Mouse (Mus musculus) kidney, adult 11 months (tissue): ENCODE data around the gene Pjvk.
A peak's percentile ranks its signal among the peaks of the same experiment; 100 is the strongest.
"Not testable (repeated sequence)": the region's sequence is repeated elsewhere in the genome, so short reads cannot be mapped to it uniquely, and the experiment has no call there.

ENCODE experiments used
- DNase-seq: peaks from one replicate; pipeline ENCODE4 v3.0.0; 2022

Pjvk gene

GRCm38 (mm10) chr2:76647883-76648570, at the start of gene Pjvk, which contains the start of gene Prkra:
TSS of gene Pjvk (plus strand) at chr2:76648476.
TSS of gene Prkra (minus strand) at chr2:76648015.
- peak; percentile 99 for DNase-seq

GRCm38 (mm10) chr2:76599214-76599613, 49.1 kb upstream of the Pjvk start:
- DNase-seq: no peak

- no peak for DNase-seq
Observed at GRCm38 (mm10) chr2:76602256-76602655, 46.0 kb upstream of the Pjvk start.

GRCm38 (mm10) chr2:76606704-76607103, 41.6 kb upstream of the Pjvk start:
- no peak for DNase-seq

DNA sequence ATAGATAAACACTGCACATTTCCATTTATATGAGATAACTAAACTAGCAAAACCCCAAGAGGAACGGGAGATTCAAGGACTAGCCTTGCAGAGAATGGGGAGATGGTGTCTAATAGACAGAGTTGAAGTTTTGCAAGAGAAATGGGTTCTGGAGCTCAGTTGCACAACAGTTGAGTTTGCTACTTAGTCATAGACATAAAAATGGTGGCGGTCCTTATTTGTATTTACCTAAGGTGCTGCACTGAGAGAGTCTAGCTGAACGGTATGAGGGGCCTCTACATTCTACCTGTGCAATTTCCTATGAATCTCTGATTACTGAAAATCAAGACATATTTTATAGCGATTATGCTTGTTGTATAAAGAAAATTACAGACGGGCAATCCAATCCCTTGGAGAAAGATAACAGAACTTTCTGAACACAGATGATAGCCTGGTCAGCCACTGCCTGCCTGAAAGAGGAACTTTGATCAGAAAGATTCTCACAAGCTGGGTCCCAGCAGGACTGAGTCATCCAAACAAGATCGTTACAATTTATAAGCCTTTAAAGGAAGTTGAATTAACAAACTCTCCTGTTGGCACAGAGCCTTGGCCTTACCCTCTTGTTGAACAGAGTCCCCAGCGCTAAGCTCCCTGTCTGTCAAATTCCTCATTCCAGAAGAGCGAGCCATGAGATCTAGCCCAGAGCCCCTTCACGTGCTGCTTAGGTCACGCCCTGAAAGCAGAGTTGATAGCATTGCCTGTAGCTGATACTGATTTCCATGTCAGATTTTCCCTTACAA, 37.8 kb upstream of the Pjvk start:
- DNase-seq: no peak

DNA sequence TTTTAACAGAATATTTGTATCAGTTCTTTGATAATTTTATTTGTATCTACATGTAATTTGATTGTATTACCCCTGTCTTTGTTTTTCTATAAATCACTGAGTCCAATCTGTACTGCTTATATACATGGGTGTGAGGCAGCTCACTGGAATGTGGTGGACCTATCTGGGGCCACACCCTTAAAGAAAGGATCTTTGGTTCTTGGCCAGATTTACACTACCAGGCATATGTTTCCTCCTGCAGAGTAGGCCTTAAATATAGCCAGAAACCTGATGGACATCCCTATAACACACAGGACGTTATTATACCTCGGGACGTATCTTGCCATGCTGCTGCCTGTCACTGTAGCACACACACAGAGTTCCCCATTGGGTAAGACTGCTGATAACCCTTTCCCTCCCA, 36.3 kb upstream of the Pjvk start:
- DNase-seq: no peak

DNA sequence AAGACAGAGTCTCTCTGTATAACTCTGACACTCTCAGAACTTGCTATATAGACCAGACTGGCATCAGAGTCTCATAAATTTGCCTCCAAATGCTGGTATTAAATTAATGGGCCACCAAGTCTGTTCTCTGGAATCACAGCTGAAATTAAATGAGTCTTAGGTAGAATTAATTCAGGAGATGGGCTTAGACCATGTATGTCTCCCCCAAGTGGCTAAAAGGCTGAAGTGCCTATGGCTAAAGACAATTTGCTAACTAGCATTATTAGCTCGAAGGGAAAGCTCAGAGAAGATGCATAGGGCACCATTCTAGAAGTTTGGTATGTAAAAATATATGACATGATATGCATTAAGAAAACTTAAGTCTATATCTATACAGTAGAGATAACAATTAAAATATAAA, 30.2 kb upstream of the Pjvk start:
- DNase-seq: peak; percentile 8

- no peak for DNase-seq
Observed at GRCm38 (mm10) chr2:76620188-76620587, 28.1 kb upstream of the Pjvk start.

DNA sequence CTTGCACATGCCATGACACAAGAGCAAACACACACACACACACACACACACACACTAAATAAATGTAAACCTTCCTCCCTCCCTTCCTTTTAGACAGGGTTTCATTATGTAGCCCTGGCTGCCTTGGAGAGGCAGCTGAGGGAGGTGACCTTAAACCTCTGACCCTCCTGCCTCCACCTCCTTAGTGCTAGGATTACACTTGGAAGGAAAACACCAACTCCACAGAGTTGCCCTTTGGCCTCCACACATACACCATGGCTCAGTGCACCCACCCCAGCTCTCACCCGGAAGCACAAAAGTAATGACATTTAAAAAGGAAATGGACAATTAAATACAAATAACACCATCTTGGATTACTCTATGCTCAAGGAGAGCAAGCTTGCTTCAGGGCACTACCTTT, 26.6 kb upstream of the Pjvk start:
- DNase-seq: no peak

GRCm38 (mm10) chr2:76622316-76622715, 26.0 kb upstream of the Pjvk start:
- DNase-seq: not testable (repeated sequence)

DNA sequence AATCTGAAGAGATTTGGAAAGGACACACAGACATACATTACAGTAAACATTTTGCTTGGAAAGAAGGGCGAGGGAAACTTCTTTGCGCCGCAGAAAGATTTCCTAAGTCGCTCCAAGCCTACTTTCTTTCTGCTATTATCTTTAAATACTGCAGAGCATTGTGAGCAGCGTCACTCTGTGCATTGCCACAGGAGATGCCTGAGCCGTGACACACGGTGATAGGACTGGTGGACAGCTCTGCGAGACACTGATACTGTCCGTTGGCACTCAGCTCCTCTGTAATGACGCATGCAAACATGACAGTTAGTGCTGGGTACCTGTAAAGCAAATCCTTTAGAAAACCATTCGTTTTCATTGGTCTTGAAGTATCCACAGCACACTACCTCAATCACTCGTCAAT, 18.0 kb upstream of the Pjvk start:
- no peak for DNase-seq

DNA sequence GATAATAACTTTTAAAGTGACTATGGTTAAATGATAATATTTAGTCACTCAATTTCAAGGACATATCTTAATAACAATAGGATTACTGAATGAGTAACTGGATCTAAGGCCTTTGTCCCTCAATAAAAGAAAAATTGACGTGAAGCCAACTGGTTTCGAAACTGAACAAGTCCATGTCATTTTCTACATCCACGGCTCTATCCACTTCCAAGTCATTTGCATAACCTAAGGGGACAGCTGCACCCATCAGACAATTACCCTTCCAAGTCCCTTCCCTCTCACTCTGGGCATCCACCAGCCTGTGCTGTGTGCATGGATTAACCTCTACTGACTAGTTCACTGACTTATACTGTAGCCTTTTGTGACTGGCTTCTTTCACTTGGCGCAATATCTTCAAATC, 16.7 kb upstream of the Pjvk start:
- no peak for DNase-seq

DNA sequence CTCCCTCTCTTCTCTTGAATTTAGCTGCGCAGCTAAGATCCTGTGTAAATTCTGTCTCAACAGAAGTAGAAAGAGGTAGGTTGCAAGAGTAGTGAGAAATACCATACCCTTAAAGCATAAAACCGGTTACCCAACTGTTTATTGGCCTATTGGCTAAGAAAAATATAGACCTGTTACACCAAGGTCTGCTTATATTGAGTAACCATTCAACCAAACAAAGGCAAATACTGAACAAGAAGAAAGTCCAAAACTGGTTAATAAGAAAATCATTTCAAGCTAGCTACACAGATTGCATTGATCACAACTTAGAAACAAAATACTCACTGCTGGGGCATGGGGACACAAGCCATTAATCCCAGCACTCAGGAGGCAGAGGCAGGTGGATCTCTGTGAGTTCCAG, 8.6 kb upstream of the Pjvk start:
- no peak for DNase-seq

DNA sequence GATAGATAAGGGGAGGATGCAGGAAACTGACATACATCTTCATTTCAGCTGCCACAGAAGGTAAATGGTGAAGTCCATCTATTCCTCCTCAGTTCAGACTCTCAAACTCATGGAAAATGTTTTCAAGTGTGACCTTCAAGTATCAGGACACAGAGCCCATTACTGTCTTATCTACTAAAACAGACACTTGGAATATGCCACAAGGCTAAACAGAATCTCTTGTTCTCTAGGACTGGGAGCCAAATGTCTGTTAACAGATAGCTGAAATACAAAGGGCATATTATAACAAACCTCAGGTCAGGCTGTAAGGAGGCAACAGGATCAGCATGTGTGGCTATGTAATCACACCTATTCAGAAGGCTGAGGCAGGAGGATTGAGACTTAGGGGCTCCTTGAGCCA, 4.5 kb upstream of the Pjvk start:
- DNase-seq: no peak

DNA sequence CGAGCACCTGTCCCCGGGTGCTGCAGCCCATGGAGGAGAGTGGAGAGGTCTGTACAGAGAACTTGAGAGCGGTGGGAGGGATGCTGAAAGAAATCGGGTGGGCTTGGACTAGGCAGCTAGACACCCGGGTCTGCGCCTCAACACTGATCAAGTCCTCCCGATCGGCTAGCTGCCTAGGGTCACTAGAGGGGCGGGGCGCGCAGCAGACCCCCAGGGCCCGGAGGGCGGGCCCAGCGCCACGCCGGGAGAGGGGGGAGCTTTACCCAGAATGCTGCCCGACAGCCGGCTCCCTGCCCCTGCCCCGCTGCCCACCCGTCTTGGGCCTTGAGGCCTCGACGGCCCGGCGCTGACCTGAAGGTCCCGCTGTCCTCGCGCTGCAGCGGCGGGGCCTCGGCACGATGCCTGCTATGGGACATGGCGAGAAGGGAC, 821 bp upstream of the Pjvk start:
- DNase-seq: no peak

- DNase-seq: no peak
Observed at GRCm38 (mm10) chr2:76648666-76649141, 428 bp downstream of the Pjvk start.

GRCm38 (mm10) chr2:76653070-76653469, 4.8 kb downstream of the Pjvk start:
- no peak for DNase-seq

GRCm38 (mm10) chr2:76654646-76655045, 6.4 kb downstream of the Pjvk start:
- DNase-seq: no peak

- no peak for DNase-seq
Observed at GRCm38 (mm10) chr2:76655444-76655843, 7.2 kb downstream of the Pjvk start.

GRCm38 (mm10) chr2:76655982-76656381, 7.7 kb downstream of the Pjvk start:
- no peak for DNase-seq

- DNase-seq: no peak
Observed at GRCm38 (mm10) chr2:76658551-76658950, 10.3 kb downstream of the Pjvk start.

GRCm38 (mm10) chr2:76659419-76659818, 11.1 kb downstream of the Pjvk start:
- no peak for DNase-seq

DNA sequence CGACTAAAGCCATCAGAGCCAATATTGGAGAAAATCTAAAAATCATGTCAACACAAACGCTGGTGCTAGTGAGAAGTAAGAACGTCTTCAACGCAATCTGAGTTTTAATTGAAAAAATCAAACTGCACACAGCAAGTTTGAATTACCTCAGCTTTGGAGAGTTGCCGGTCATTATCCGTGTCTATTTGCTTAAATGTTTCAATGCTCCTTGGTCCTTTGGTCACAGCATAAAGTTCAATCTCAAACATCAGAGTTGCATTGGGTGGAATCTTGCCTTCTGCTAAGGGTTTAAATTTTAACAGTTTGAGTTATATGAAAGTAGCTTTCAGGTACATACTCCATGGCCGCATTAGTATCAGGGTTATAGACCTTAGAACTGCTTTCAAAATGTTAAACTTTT, 17.3 kb downstream of the Pjvk start:
- no peak for DNase-seq

- DNase-seq: no peak
Observed at GRCm38 (mm10) chr2:76667200-76667599, 18.9 kb downstream of the Pjvk start.
